Mouse (Mus musculus): Measurements from ENCODE around the gene Myb.

GRCm38 (mm10) chr10:21108182-21108581 is 52.6 kb downstream of the Myb start:
- TF ChIP-seq CTCF (IDR thresholded peaks at IDR 0.05; ENCODE audit: borderline replicate concordance, insufficient read depth, low read length): no peak
- TF ChIP-seq POLR2A (IDR thresholded peaks at IDR 0.05; ENCODE audit: low read depth, low read length): no peak
